Mouse (Mus musculus): ENCODE data around the gene Pitpnm2. TPM values are rescaled to one million over a fixed set of nuclear protein-coding genes. Genes with fewer than 3 reads are reported as not detected.

Pitpnm2 gene
- total and polyA plus RNA-seq, 3 experiments: 7.0 to 22.2 TPM; not detected in 1

GRCm38 (mm10) chr5:124182642-124183041 is 66.9 kb downstream of the Pitpnm2 start:
- Histone ChIP-seq H3K27ac (ENCODE audit: control insufficient read depth, low read depth, low read length) (peak overlapping the region; percentile 31; the same call in 1 of the 2 replicates), H3K9ac (ENCODE audit: control insufficient read depth, low read depth, low read length, poor library complexity, severe bottlenecking) (no peak overlapping the region), H3K79me2 (ENCODE audit: control insufficient read depth, insufficient read depth, low read length, poor library complexity) (no peaks in the 10 kb centered on the region; the same call in 1 of the 2 replicates), H3K4me1 (ENCODE audit: control insufficient read depth in 1 of 2, insufficient read depth in 2 of 2, low read length in 2 of 2) (peaks cover 2 to 15% of the 10 kb centered on the region in 2 experiments; a peak in 1 of 4 replicates), H3K36me3 (ENCODE audit: control insufficient read depth in 1 of 2, insufficient read depth in 2 of 2, low read length in 2 of 2) (peaks cover 0 to 9% of the 10 kb centered on the region in 2 experiments; a peak in 3 of 4 replicates), H3K4me3 (ENCODE audit: control insufficient read depth in 1 of 2, insufficient read depth in 1 of 2, low read depth in 2 of 2, low read length in 2 of 2) (no peak overlapping the region), H3K27me3 (ENCODE audit: control insufficient read depth in 1 of 2, insufficient read depth in 2 of 2, low read length in 2 of 2) (no peaks in the 10 kb centered on the region), H3K9me3 (replicated peaks; ENCODE audit: insufficient read depth, low read length) (no peaks in the 10 kb centered on the region)
- no peak for DNase-seq (ENCODE audit: low read depth, low spot score)
- no peak for TF ChIP-seq MAX (IDR thresholded peaks at IDR 0.05; ENCODE audit: low read length)
- TF ChIP-seq BHLHE40 (IDR thresholded peaks at IDR 0.05; ENCODE audit: borderline replicate concordance, low read depth, low read length): no peak
- no peak for TF ChIP-seq ELF1 (IDR thresholded peaks at IDR 0.05; ENCODE audit: low read depth, low read length)
- no peak for TF ChIP-seq RAD21 (IDR thresholded peaks at IDR 0.05; ENCODE audit: low read depth, low read length)
- no peak for TF ChIP-seq MXI1 (IDR thresholded peaks at IDR 0.05; ENCODE audit: low read depth, low read length)
- TF ChIP-seq UBTF (IDR thresholded peaks at IDR 0.05; ENCODE audit: borderline replicate concordance, insufficient read depth, low read depth, low read length): no peak
- TF ChIP-seq TAL1 (IDR thresholded peaks at IDR 0.05; ENCODE audit: low read length): no peak
- TF ChIP-seq CTCF (IDR thresholded peaks at IDR 0.05 in 2 of 3, conservative IDR thresholded peaks at IDR 0.05 in 1 of 3; ENCODE audit: control insufficient read depth in 1 of 3, insufficient read depth in 1 of 3, low read depth in 2 of 3, low read length in 3 of 3, poor library complexity in 1 of 3, severe bottlenecking in 1 of 3): no peak
- no peak for TF ChIP-seq E2F4 (IDR thresholded peaks at IDR 0.05; ENCODE audit: borderline replicate concordance, low read depth, low read length)
- no peak for TF ChIP-seq CHD2 (IDR thresholded peaks at IDR 0.05; ENCODE audit: low read length)
- no peak for TF ChIP-seq MEF2A (IDR thresholded peaks at IDR 0.05; ENCODE audit: extremely low read depth, insufficient replicate concordance, low read depth, low read length, poor library complexity, severe bottlenecking)
- no peak for TF ChIP-seq SIN3A (IDR thresholded peaks at IDR 0.05; ENCODE audit: low read length)

- Histone ChIP-seq H3K9ac (ENCODE audit: control insufficient read depth, low read depth, low read length, poor library complexity, severe bottlenecking) (no peak overlapping the region), H3K4me3 (ENCODE audit: control insufficient read depth in 1 of 2, insufficient read depth in 1 of 2, low read depth in 2 of 2, low read length in 2 of 2) (no peak overlapping the region), H3K9me3 (replicated peaks; ENCODE audit: insufficient read depth, low read length) (no peaks in the 10 kb centered on the region), H3K27me3 (ENCODE audit: control insufficient read depth in 1 of 2, insufficient read depth in 2 of 2, low read length in 2 of 2) (no peaks in the 10 kb centered on the region), H3K79me2 (ENCODE audit: control insufficient read depth, insufficient read depth, low read length, poor library complexity) (no peaks in the 10 kb centered on the region; the same call in 1 of the 2 replicates), H3K4me1 (ENCODE audit: control insufficient read depth in 1 of 2, insufficient read depth in 2 of 2, low read length in 2 of 2) (peaks cover 2 to 15% of the 10 kb centered on the region in 2 experiments; a peak in 1 of 4 replicates), H3K36me3 (ENCODE audit: control insufficient read depth in 1 of 2, insufficient read depth in 2 of 2, low read length in 2 of 2) (peaks cover 0 to 9% of the 10 kb centered on the region in 2 experiments; a peak in 3 of 4 replicates), H3K27ac (ENCODE audit: control insufficient read depth, low read depth, low read length) (peak overlapping the region; percentile 31; the same call in 1 of the 2 replicates)
- TF ChIP-seq TAL1 (IDR thresholded peaks at IDR 0.05; ENCODE audit: low read length) (peak; percentile 68), CHD2 (IDR thresholded peaks at IDR 0.05; ENCODE audit: low read length) (no peak), EP300 (IDR thresholded peaks at IDR 0.05; ENCODE audit: low read depth in 1 of 2, low read length in 2 of 2) (peak; percentile 72 to 79), MEF2A (IDR thresholded peaks at IDR 0.05; ENCODE audit: extremely low read depth, insufficient replicate concordance, low read depth, low read length, poor library complexity, severe bottlenecking) (no peak), TCF12 (IDR thresholded peaks at IDR 0.05; ENCODE audit: low read depth, low read length) (peak; percentile 61), SIN3A (IDR thresholded peaks at IDR 0.05; ENCODE audit: low read length) (0 out of 2 replicates have a peak, but pooled peaks have one; percentile 18), MYB (IDR thresholded peaks at IDR 0.05; ENCODE audit: low read depth, low read length) (0 out of 2 replicates have a peak, but pooled peaks have one; percentile 13), ETS1 (IDR thresholded peaks at IDR 0.05; ENCODE audit: low read depth, low read length) (peak; percentile 40; the same call in 1 of the 2 replicates), GATA1 (IDR thresholded peaks at IDR 0.05; ENCODE audit: low read depth, low read length) (peak; percentile 60; the same call in 1 of the 2 replicates)
- peak; percentile 78 for DNase-seq (ENCODE audit: low read depth, low spot score)
Observed at GRCm38 (mm10) chr5:124182097-124182496, 67.5 kb downstream of the Pitpnm2 start.

Measured in MEL (cell line).